Mouse (Mus musculus) kidney, embryonic 14.5 days (tissue): ENCODE measurements around the gene Shisa4. TPM values are rescaled to one million over a fixed set of nuclear protein-coding genes. Genes with fewer than 3 reads are reported as not detected.
"Not testable (repeated sequence)": the region's sequence is repeated elsewhere in the genome, so short reads cannot be mapped to it uniquely, and the experiment has no call there.

ENCODE experiments used
- ATAC-seq: fragments of 200-750 bp; cut with Nextera tagmentation; 2 replicates; pipeline ENCODE4 v1.8.0; 2017; ENCODE audit warnings: moderate number of reproducible peaks, mild to moderate bottlenecking, moderate TSS enrichment, moderate library complexity; ENCODE audit not compliant: low FRiP score, low TSS enrichment
- H3K27ac ChIP-seq: fragments of 300-500 bp; sonication (generic); 2 replicates; pipeline ENCODE4 v1.5.1; 2014; ENCODE audit warnings: low read depth, mild to moderate bottlenecking, low read length, moderate library complexity, mixed read lengths
- H3K27me3 ChIP-seq: fragments of 300-500 bp; sonication (generic); 2 replicates; pipeline ENCODE4 v1.6.1; 2014; ENCODE audit warnings: mild to moderate bottlenecking, low read length; ENCODE audit not compliant: control insufficient read depth, insufficient read depth
- H3K36me3 ChIP-seq: fragments of 300-500 bp; sonication (generic); 2 replicates; pipeline ENCODE4 v1.6.1; 2014; ENCODE audit warnings: low read length, mixed read lengths; ENCODE audit not compliant: control insufficient read depth, insufficient read depth
- H3K4me1 ChIP-seq: fragments of 300-500 bp; sonication (generic); 2 replicates; pipeline ENCODE4 v1.6.1; 2014; ENCODE audit warnings: low read length, mixed read lengths; ENCODE audit not compliant: control insufficient read depth, insufficient read depth
- H3K4me2 ChIP-seq: fragments of 300-500 bp; sonication (generic); replicated peaks from 2 replicates; pipeline ENCODE4 v1.6.1; 2014; ENCODE audit warnings: low read depth, mild to moderate bottlenecking, low read length
- H3K4me3 ChIP-seq: fragments of 300-500 bp; sonication (generic); 2 replicates; pipeline ENCODE4 v1.5.1; 2014; ENCODE audit warnings: mild to moderate bottlenecking, low read length
- H3K9ac ChIP-seq: fragments of 300-500 bp; sonication (generic); 2 replicates; pipeline ENCODE4 v1.6.1; 2014; ENCODE audit warnings: low read depth, mild to moderate bottlenecking, low read length, moderate library complexity
- H3K9me3 ChIP-seq: fragments of 300-500 bp; sonication (generic); 2 replicates; pipeline ENCODE4 v1.6.1; 2016; ENCODE audit warnings: low read length; ENCODE audit not compliant: control insufficient read depth
- WGBS: fragments of 180-500 bp; shearing (Covaris S2); extraction: QIAGEN DNeasy Blood & Tissue Kit; methylation state at CpG from one replicate; pipeline ENCODE4 v1.1.7; 2014; 5-methylcytosine and 5-hydroxymethylcytosine counted together
- polyA plus RNA-seq: library from polyadenylated mRNA; unstranded; fragments of >200 nt; fragmentation: Nextera tagmentation; extraction: Ambion mirVana; gene quantifications from 2 replicates; pipeline ENCODE4 v1.2.1, GENCODE M21; 2014

Shisa4 gene
- polyA plus RNA-seq, 1 experiment from 2014 or later = 33.0 TPM

DNA sequence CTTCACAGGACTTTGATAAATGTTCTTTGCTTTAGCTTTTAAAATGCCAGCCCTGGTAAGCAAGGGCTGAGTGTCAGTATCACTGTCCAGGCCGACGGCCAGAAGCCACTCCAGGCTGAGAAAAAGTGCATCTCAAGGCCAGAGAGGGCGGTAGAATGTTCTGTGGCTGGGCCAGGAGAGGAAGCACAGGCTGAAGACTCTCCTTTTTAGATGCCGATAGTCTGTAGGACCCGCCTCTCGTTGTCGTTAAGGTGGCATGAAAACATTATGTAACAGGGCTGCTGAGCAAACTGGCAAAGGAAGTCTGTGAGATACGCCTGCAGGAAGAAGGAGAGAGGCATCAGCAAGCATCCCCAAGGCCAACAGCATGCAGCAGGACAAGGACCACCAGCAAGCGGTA is 10.1 kb upstream of the Shisa4 start:
- no peaks in the 10 kb centered on the region for H3K27me3 ChIP-seq
- H3K36me3 ChIP-seq = peaks cover 82% of the 10 kb centered on the region
- no peak overlapping the region for H3K4me2 ChIP-seq
- no peak overlapping the region for H3K9ac ChIP-seq
- no peak overlapping the region for H3K4me3 ChIP-seq
- H3K4me1 ChIP-seq = no peaks in the 10 kb centered on the region
- 91% methylated on average over 9 of the region's 9 CpGs for WGBS
- H3K27ac ChIP-seq = no peak overlapping the region
- ATAC-seq = no peak
- no peaks in the 10 kb centered on the region for H3K9me3 ChIP-seq

DNA sequence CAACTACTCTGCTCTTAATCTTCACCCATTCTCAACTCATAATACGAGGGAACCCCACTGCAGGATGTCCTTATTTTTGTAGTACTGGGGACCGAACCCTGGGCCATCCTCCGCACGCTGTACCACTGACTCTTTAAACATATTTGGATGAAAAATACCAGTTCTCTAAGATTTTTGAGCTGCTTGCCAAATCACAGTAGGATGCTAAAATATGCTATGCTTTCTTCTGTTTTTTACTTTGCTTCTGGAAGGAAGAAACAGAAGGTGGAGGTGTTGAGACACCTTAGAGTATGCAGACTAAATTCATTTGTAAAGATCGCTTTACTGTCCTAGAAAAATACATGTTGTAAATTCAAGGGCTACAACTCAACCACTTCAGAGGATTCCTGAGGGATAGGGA is 9.1 kb upstream of the Shisa4 start:
- Histone ChIP-seq H3K9me3 (no peaks in the 10 kb centered on the region), H3K4me1 (no peaks in the 10 kb centered on the region), H3K9ac (no peak overlapping the region), H3K4me3 (no peak overlapping the region), H3K36me3 (peaks cover 72% of the 10 kb centered on the region), H3K27ac (no peak overlapping the region), H3K27me3 (no peaks in the 10 kb centered on the region), H3K4me2 (no peak overlapping the region)
- ATAC-seq = no peak
- WGBS = 94% methylated on average over 5 of the region's 5 CpGs

DNA sequence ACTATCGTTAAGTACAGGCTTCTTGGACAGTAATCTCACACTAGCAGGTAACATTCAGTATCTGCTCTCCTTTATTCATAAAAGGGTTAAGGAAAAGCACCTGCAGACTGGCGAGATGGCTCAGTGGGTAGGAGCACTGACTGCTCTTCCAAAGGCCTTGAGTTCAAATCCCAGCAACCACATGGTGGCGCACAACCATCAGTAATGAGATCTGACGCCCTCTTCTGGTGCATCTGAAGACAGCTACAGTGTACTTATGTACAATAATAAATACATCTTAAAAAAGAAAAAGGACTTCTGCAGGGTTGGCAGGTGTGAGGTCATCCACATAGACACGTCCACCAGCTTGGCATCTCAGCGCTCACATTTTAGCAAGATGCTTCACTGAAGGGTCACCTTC is 6.5 kb upstream of the Shisa4 start:
- H3K27me3 ChIP-seq, H3K4me3 ChIP-seq, H3K9ac ChIP-seq, H3K4me2 ChIP-seq, H3K9me3 ChIP-seq, H3K27ac ChIP-seq, ATAC-seq, H3K4me1 ChIP-seq: not testable (repeated sequence)
- H3K36me3 ChIP-seq = peaks cover 46% of the 10 kb centered on the region
- WGBS = 69% methylated on average over 6 of the region's 6 CpGs

DNA sequence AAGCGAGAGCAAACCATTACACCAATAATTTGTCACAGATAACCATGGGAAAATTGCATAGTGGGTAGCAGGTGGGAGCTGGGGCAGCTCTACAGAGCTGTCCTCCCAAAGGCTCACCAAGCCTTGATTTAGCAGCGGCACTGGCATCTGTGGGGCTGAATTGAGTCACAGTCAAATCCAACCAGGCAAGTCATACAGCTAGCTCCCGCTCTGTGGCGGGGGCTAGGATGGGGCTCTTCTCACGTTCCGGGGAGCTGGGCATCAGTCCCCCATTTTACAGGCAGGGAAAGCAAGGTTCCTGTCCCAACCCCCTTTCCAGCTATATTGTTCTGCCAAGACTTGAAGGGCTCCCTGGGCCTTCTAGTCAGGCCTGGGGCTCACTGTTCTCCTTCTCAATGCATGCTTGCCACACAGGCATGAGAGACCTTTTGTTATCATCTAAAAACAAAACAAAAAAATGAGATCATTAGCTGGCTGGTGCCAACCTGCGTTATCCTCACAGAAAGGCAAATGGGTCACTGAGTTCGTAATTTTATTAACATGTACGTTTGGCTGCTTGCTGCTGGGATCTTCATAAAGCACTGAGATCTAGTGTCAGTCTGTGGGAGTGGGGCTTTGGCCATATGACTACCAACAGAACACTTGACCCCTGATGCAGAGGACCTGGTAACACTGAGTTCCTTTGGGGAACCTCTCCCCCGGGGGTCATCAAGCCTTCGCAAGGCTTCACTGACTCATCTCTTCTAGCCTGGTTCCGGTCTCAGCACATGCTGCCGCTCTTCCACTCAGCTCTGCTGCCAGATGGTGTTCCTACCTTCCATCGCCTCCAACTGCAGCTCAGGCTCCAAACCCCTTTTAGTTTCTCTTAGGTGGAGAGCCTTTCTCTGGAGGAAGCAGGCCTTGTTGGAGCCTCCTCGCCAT is 5.3 kb upstream of the Shisa4 start:
- no peak for ATAC-seq
- no peaks in the 10 kb centered on the region for H3K27me3 ChIP-seq
- 65% methylated on average over 15 of the region's 15 CpGs for WGBS
- H3K4me1 ChIP-seq = no peaks in the 10 kb centered on the region
- H3K36me3 ChIP-seq = peaks cover 33% of the 10 kb centered on the region
- no peak overlapping the region for H3K27ac ChIP-seq
- no peak overlapping the region for H3K4me2 ChIP-seq
- no peaks in the 10 kb centered on the region for H3K9me3 ChIP-seq
- no peak overlapping the region for H3K9ac ChIP-seq
- H3K4me3 ChIP-seq = no peak overlapping the region

DNA sequence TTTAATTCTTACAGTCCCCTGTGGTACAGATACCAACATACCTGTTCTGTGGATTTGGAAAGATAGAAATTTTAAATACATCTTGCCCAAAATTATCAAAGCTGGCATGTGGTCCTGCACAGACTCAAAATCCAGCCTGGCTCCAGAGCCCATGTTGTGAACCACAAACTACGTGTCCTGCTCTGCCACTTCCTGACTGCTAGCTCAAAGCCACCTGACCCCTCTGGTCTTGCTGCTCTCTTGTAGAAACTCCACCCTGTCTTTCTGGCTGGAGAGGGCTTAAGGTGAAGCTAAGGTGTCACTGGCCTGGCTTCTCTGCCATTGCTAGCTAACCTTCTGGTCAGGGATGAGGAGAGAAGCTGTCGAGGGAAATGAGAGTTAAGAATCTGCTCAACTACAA is 4.0 kb upstream of the Shisa4 start:
- Histone ChIP-seq H3K27me3 (no peaks in the 10 kb centered on the region), H3K4me3 (no peak overlapping the region), H3K4me1 (peaks cover 4% of the 10 kb centered on the region; the same call in 1 of the 2 replicates), H3K36me3 (peaks cover 21% of the 10 kb centered on the region), H3K9me3 (no peaks in the 10 kb centered on the region), H3K4me2 (no peak overlapping the region), H3K9ac (no peak overlapping the region), H3K27ac (no peak overlapping the region)
- 50% methylated on average over 2 of the region's 2 CpGs for WGBS
- no peak for ATAC-seq

DNA sequence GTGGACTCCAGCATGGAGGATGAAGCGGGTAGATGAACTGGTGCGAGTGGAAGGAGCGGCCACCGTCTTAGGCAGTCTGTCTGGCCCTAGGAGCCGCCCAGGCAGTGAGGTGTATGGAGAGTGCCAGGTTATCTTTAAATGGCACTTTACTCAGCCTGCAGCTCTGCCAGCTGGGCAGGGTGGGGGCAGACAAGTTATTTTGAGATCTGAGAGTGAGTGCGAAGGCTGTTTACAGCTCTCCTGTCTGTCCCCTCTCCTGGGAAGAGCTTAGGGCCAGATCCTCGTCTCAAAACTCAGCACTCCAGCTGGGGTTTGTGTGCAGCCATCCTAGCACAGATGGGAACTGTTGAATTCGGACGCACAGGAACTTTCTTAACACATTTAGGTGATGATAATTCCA is 3.5 kb upstream of the Shisa4 start:
- Histone ChIP-seq H3K9ac (no peak overlapping the region), H3K27me3 (no peaks in the 10 kb centered on the region), H3K4me3 (no peak overlapping the region), H3K9me3 (no peaks in the 10 kb centered on the region), H3K4me1 (peaks cover 6% of the 10 kb centered on the region; the same call in 1 of the 2 replicates), H3K36me3 (peaks cover 16% of the 10 kb centered on the region), H3K4me2 (no peak overlapping the region), H3K27ac (no peak overlapping the region)
- 62% methylated on average over 9 of the region's 9 CpGs for WGBS
- ATAC-seq = no peak

DNA sequence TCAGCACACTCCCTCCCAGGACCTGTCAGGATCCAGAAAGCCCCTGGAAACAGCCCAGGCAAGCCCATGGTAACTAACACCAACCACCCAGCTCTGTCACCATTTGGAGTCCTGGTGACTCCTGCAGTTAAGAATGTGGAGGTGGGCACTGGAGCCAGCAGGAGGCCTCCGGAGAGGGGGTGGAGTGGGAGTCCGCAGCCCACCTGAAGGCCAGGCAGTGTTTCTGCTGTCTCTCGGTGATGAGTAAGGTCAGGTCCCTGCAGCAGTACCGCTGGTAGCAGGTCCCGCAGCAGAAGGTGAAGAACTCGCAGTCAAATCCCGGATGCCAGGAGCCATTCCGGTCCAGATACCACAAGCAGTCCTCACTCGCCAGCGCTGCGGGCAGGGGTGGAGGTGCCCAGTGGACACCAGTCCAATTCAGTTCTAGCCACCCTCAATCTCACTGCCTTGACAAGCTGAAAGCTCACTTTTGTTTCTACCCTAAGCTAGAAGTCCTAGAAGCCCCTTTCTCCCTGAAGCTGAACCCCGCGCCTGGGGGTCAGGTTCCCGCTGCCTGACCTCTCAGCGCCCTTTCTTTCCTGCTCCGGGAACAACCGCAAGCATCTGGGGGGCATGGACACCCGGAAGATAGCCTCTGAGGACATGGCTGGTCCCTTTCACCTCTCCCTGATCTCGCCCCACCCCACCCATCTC is 716 bp downstream of the Shisa4 start:
- Histone ChIP-seq H3K4me3 (peak overlapping the region; percentile 50), H3K27me3 (no peaks in the 10 kb centered on the region), H3K27ac (peak overlapping the region; percentile 34), H3K9me3 (no peaks in the 10 kb centered on the region), H3K4me1 (peaks cover 6% of the 10 kb centered on the region; the same call in 1 of the 2 replicates), H3K36me3 (no peaks in the 10 kb centered on the region), H3K9ac (peak overlapping the region; percentile 63), H3K4me2 (peak overlapping the region; percentile 62)
- ATAC-seq = 0 out of 2 replicates have a peak, but pooled peaks have one; percentile 10
- WGBS = 2% methylated on average over 19 of the region's 19 CpGs

DNA sequence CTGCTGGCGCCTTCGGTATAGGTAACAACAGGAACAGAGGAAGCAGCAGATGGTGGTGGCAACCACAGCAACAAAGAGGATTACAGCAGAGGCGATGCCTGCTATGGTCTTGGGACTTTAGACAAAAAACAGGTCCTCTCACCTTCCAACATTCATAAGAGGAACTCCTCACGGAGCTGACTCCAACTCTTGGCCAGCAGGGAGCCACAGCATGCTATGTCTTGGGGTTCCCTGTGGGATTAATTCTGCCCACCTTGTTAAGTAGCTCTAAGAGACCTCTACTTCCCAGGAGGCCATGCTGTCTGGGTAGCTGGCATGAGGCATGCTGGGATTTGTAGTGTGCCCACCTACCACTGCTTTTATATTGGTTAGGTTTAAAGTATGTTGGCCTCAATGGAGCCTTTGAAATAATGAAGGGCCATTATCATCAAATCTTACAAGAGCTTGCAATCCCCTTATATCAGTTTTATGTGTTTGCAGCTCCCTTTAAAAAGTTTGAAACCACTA is 1.8 kb downstream of the Shisa4 start:
- no peaks in the 10 kb centered on the region for H3K36me3 ChIP-seq
- ATAC-seq = no peak
- H3K4me2 ChIP-seq = no peak overlapping the region; the same call in 1 of the 2 replicates
- H3K9me3 ChIP-seq = no peaks in the 10 kb centered on the region
- no peaks in the 10 kb centered on the region for H3K27me3 ChIP-seq
- no peak overlapping the region for H3K9ac ChIP-seq
- peaks cover 10% of the 10 kb centered on the region; the same call in 1 of the 2 replicates for H3K4me1 ChIP-seq
- H3K4me3 ChIP-seq = no peak overlapping the region
- 79% methylated on average over 4 of the region's 4 CpGs for WGBS
- no peak overlapping the region for H3K27ac ChIP-seq

DNA sequence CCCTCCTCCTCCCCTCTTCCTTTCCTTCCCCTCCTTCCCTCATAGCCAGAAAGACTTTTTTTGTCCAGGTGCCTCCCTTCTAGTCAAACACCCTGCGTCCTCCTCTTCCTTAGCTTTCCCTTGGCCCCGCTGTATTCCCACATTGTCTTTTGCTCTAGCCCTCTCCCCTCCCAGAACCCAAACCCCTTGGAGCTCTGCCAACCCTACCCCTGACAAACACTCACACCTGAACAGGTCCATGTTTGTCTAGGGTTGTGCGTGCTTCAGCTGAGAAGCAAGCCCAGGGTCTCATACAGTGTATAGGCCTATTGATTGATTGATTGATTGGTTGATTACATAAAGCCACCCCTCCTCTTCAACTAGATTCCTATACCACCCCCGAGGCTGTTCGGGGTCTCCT is 5.6 kb downstream of the Shisa4 start:
- no peak for ATAC-seq
- Histone ChIP-seq H3K9ac (no peak overlapping the region), H3K27ac (no peak overlapping the region), H3K36me3 (no peaks in the 10 kb centered on the region), H3K4me2 (peak overlapping the region; percentile 88), H3K27me3 (no peaks in the 10 kb centered on the region), H3K9me3 (no peaks in the 10 kb centered on the region), H3K4me3 (no peak overlapping the region), H3K4me1 (peaks cover 10% of the 10 kb centered on the region; the same call in 1 of the 2 replicates)
- WGBS = 84% methylated on average over 5 of the region's 5 CpGs
